Mouse (Mus musculus) retina, adult 2 months (tissue): ENCODE results near the gene Naaladl1.
"Not testable (repeated sequence)": the region's sequence is repeated elsewhere in the genome, so short reads cannot be mapped to it uniquely, and the experiment has no call there.

Experiments
- DNase-seq: peaks from one replicate; pipeline ENCODE4 v3.0.0-alpha.2; 2012; ENCODE audit warnings: low read depth, low spot score

The Naaladl1 gene

DNA sequence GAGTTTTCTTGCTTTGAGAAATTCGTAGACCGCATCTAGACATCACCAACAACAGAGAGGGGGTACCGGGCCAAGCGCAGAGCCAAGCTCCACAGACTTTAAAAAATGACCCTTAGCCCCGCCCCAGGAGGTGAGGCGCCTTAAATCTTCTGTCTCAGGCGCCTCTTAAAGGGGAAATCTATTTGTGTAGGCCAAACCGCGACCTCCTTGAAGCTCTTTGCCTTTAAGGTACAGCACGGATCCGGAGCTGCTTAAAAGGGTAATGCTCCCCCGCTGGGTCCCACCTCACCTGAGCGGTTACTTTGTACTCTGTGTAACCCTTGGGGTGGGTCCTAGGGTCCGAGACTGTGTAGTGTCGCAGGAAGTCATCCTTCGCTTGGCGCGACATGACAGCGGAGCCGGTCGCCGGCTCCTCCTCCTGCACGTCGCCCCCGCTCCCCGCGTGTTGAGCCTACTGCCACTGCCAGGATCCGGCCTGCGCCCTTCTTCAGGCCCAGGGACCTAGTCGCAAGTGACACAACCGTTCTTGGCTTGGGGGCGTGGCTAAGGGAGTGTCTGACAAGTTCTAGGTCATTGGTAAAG lies 22.3 kb downstream of the Naaladl1 start, which contains the start of gene Snx15:
TSS of gene Snx15 (minus strand) at position 545 of the 582 bp plus-strand sequence.
- peak; percentile 89 for DNase-seq

DNA sequence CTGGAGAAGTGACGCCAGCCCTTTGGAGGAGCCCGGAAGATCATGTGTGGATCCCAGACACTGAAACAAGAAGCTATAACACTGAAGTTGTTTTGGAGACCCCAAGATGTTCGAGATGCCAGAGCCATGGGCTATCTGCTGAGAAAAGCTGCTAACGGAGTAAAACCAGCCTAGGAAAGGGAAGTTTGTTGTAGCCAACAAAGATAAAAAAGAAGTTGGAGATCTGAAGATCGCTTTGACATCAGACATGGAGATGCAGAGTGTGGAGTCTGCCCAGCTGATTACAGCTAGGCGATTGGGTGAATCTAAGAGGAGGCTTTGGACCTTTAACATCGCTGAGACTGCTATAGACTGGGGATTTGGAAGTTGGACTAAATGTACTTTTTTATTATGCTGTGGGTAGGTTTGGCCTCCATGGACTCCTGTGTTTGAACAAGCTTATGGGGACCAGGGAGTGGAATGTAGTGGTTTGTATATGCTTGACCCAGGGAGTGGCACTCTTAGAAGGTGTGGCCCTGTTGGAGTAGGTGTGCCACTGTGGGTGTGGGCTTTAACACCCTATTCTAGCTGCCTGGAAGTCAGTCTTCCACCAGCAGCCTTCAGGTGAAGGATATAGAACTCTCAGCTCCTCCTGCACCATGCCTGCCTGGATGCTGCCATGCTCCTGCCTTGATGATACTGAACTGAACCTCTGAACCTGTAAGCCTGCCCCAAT lies 25.0 kb downstream of the Naaladl1 start:
- DNase-seq, result not testable (repeated sequence)

GRCm38 (mm10) chr19:6132171-6132827 lies 26.7 kb downstream of the Naaladl1 start:
- no peak for DNase-seq

- DNase-seq, result not testable (repeated sequence)
These were observed 27.6 kb downstream of the Naaladl1 start for GRCm38 (mm10) chr19:6133197-6133596.

- DNase-seq, result no peak
These were observed 30.8 kb downstream of the Naaladl1 start for GRCm38 (mm10) chr19:6136397-6136796.

DNA sequence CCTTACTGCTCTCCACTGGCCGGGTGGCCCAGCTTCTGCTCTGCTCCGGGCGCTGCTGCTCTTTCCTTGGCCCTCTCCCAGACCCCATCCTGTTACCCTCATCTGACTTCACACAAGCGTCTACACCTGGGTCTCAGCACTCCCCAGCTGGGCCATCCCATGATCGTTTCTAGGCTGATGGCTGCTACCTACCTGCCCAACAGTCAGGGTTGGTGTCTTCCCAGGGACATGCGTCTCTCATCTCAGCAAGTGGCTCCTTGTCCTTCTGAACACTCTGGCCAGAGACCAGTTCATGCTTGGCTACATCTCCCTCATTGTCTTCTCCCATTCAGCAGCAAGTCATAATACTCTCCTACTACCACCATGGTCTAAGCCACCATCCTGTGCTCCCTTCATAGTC lies 34.1 kb downstream of the Naaladl1 start:
- DNase-seq, result no peak

GRCm38 (mm10) chr19:6140374-6140677 lies 34.7 kb downstream of the Naaladl1 start:
- no peak for DNase-seq

- DNase-seq, result peak; percentile 89
These were observed 35.3 kb downstream of the Naaladl1 start, which contains the start of gene Batf2 for GRCm38 (mm10) chr19:6140678-6141393. Batf2 (plus strand) TSS chr19:6140983.

DNA sequence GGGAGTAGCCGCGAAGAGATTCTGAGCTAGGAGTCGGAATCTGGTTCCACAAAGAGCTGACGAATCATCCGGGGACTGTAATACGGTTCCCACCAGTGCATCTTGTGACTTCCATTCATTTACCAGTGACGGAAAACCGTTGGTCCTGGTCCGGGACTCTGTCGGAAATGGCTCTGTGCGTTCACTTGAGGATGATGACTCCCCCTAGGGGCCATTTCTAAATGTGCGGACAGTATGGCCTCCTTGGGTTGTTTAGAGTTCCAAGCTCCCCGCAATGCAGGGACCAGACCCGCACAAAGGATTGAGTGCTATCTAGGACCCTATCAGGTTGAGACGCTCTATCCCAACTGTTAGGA lies 35.8 kb downstream of the Naaladl1 start, which contains the start of gene Arl2:
TSS of gene Arl2 (minus strand) at position 155 of the 356 bp plus-strand sequence.
- no peak for DNase-seq

DNA sequence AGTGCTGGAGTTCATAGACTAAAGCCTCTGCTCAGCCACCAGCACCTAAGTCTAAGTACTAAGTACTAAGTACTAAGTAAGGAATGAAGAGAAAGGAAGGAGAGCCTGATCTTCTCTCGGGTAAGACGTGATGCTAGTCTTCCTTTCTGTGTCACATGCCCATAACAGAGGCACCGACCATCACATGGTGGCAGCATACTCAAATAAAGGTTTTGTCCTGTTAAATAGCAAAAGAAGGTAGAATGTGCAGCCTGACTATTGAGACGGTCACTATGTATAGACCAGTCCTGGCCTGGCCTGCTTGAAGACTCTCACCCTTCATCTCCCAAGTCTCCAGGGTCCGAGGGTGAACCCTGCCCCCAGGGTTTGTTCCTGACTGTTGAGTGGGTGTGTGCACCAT lies 39.3 kb downstream of the Naaladl1 start:
- DNase-seq, result no peak

DNA sequence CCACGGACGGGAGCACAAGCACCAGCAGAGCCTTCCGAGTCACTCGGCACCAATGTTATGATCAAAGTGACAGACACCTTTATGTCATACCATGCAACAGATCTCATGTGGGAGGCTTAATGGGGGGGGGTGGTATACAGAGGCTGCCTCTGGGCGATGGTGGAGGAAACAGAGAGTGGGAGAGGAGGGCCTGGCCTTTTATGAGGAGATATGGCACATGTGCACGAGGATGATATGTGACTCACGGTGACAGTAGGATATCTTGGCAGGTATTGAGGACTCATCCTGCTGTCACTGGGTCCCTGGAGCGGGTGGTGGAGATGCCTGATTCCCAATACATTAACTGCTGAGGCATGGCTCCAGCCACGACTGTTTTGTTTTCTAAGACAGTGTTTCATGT lies 49.6 kb downstream of the Naaladl1 start:
- DNase-seq, result no peak

- DNase-seq, result no peak
These were observed 50.8 kb downstream of the Naaladl1 start for GRCm38 (mm10) chr19:6156372-6156771.

DNA sequence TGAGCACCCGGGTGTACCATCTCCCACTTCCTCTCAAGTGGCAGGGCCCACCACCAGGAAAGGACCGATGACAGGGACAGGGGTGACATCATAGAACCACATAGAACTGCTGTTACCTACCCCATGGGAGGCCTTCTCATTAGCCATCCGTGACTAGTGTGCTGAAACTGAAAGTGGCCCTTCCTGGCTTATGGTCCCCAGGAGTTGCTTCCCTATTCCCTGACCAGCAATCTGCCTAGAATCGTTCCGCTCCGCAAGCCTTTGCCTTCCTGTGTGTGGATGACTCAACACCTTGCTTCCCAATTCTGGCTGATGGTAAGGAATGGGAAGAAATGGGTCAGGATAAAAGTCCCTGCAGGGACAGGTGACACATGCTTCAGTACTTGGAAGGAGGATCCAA lies 51.6 kb downstream of the Naaladl1 start:
- no peak for DNase-seq

DNA sequence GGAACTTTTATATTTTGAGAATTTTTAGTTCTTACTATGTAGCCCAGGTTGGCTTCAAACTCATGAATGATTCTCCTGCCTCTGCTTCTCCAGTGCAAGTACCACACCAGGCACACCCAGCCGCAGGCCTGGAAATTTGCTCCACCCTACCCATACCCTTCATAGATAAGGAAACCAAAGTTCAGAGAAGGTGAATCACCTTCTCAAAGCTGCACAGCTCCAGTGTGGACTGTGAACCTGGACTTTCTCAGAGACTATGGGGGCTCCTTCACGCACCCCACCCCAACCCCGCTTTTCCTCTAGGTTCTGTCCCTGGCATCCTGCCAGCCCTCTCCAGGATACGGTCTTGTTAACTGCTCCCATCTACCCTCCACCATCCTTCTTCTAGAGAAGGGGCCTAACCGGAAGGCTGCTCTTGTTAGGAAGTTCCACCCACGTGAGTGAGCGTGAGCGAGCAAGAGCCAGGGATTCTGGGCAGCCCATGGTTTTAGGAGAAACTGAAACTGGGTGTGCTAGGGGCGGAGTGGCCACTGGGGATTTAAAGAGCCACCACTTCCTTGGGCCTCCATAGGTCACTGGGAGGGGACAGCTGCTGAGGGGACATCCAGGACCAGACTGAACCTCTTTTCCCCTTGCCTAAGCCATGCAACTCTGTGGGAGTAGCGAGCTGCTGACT lies 58.4 kb downstream of the Naaladl1 start:
- DNase-seq, result no peak
